In the genomic region with DNA sequence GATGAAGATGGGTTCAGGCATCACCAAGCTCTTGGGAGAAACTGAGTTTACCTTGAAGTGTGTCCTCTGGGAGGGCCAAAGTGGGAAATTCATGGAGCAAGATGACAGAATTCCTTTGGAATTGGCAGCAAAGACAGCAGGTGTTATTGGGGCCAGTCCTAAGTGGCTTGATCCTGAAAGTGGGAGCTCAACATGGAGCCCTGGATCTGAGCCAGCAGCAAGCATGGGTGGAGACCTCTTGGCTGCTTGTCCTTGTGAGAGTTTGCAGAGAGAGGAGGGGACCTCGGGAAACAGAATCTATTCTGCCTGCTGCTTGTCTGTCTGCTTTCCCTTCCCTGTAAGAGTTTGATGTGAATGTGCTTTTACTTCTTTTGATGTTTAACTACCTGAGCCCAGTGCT, we compare ENCODE assay signal across 35 mouse cellular contexts. TPM values are rescaled to one million over a fixed set of nuclear protein-coding genes. Genes with fewer than 3 reads are reported as not detected.
DNase-seq lines count a peak whose midpoint lies in the region; ATAC-seq and TF ChIP-seq lines count a peak whose summit lies in the region.
"Had no signal": no experiment of that assay in that cellular context is flagged by ENCODE, and none has a peak within 500 bp of the region (broad histone marks: within the 10 kb centered on the region; RNA-seq: fewer than 3 reads in every experiment).

No protein-coding gene starts in this region.

- peak; percentile 55 to 66 for DNase-seq in cerebellum, postnatal 10 days
- DNase-seq in cerebellum, adult 8-10 months = no peak
- DNase-seq in heart, postnatal 4 days = peak; percentile 21
- no peak for DNase-seq in heart, adult 11 months
- peak; percentile 4 for DNase-seq in lung, postnatal 10 days
- DNase-seq in lung, postnatal 36 days = no peak
- peak; percentile 6 for DNase-seq in brain, embryonic 14.5 days (ENCODE audit: low read depth)
- DNase-seq: gastrocnemius, postnatal 36 days; heart, adult 2 months; liver, embryonic 13.5 days; midbrain, embryonic 14.5 days; thymus, adult 18-20 months; thymus, postnatal 25 days had no signal

- no peaks in the 10 kb centered on the region for H3K4me1 ChIP-seq in forebrain, embryonic 16.5 days (replicated peaks; ENCODE audit: control insufficient read depth, insufficient read depth, low read length)
- H3K4me1 ChIP-seq: forebrain, embryonic 13.5 days; kidney, embryonic 15.5 days; limb, embryonic 10.5 days; limb, embryonic 15.5 days; liver, embryonic 13.5 days; lung, embryonic 15.5 days had no signal

- H3K36me3 ChIP-seq in forebrain, embryonic 16.5 days (ENCODE audit: control insufficient read depth, insufficient read depth) = no peaks in the 10 kb centered on the region
- H3K36me3 ChIP-seq: heart, embryonic 12.5 days; kidney, embryonic 15.5 days; limb, embryonic 10.5 days; limb, embryonic 15.5 days; liver, embryonic 13.5 days; lung, embryonic 15.5 days had no signal

- no peak overlapping the region for H3K4me3 ChIP-seq in forebrain, embryonic 16.5 days (replicated peaks; ENCODE audit: low read length)
- H3K4me3 ChIP-seq: forebrain, embryonic 13.5 days; heart, adult 2 months; heart, embryonic 12.5 days; kidney, embryonic 15.5 days; limb, embryonic 10.5 days; limb, embryonic 15.5 days; liver, embryonic 13.5 days; lung, embryonic 15.5 days had no signal

- TF ChIP-seq CTCF in brain, embryonic 14.5 days (IDR thresholded peaks at IDR 0.05; ENCODE audit: borderline replicate concordance, extremely low read depth, insufficient read depth, insufficient read length) = no peak

- 60% methylated on average over 1 of the region's 1 CpGs for WGBS in forebrain, embryonic 16.5 days

- no peaks in the 10 kb centered on the region for H3K27me3 ChIP-seq in forebrain, embryonic 16.5 days (replicated peaks; ENCODE audit: control insufficient read depth, insufficient read depth, low read length)
- H3K27me3 ChIP-seq: forebrain, embryonic 13.5 days; heart, embryonic 12.5 days; kidney, embryonic 15.5 days; limb, embryonic 15.5 days; liver, embryonic 13.5 days; lung, embryonic 15.5 days had no signal

- H3K4me2 ChIP-seq in forebrain, embryonic 16.5 days (ENCODE audit: low read length) = no peak overlapping the region
- H3K4me2 ChIP-seq: forebrain, embryonic 13.5 days; heart, embryonic 12.5 days; hindbrain, embryonic 14.5 days; kidney, embryonic 15.5 days; limb, embryonic 15.5 days; liver, embryonic 13.5 days; lung, embryonic 15.5 days had no signal

- H3K9ac ChIP-seq in forebrain, embryonic 16.5 days (replicated peaks; ENCODE audit: low read depth, low read length) = no peak overlapping the region
- H3K9ac ChIP-seq: forebrain, embryonic 13.5 days; heart, embryonic 12.5 days; hindbrain, embryonic 14.5 days; kidney, embryonic 15.5 days; limb, embryonic 15.5 days; liver, embryonic 13.5 days; lung, embryonic 15.5 days had no signal

- no peak for ATAC-seq in forebrain, embryonic 16.5 days
- ATAC-seq: forebrain, embryonic 13.5 days; intestine, postnatal 0 days had no signal

- TF ChIP-seq POLR2A in brain, embryonic 14.5 days (IDR thresholded peaks at IDR 0.05; ENCODE audit: borderline replicate concordance, extremely low read depth, insufficient read depth, insufficient read length, poor library complexity, severe bottlenecking) = no peak

- no peaks in the 10 kb centered on the region for H3K9me3 ChIP-seq in forebrain, embryonic 16.5 days (ENCODE audit: control insufficient read depth, low read length)
- H3K9me3 ChIP-seq: forebrain, embryonic 13.5 days; kidney, embryonic 15.5 days; limb, embryonic 10.5 days; limb, embryonic 15.5 days; liver, embryonic 13.5 days; lung, embryonic 15.5 days had no signal

- no peak overlapping the region for H3K27ac ChIP-seq in forebrain, embryonic 16.5 days (ENCODE audit: low read length)
- H3K27ac ChIP-seq: forebrain, embryonic 13.5 days; heart, adult 2 months; hindbrain, embryonic 14.5 days; kidney, embryonic 15.5 days; limb, embryonic 10.5 days; limb, embryonic 15.5 days; liver, embryonic 13.5 days; lung, embryonic 15.5 days had no signal

RNA-seq across cellular contexts. Expression of gene Ugt2b34, which starts 34.9 kb away (rescaled TPM):
- not detected for total RNA-seq in heart, postnatal 4 days (2021)
- 0.03 TPM in 1 of 2 replicates, not detected in the other for polyA plus RNA-seq in brain, embryonic 14.5 days (2012; rRNA removed)
- polyA plus RNA-seq in forebrain, embryonic 16.5 days (2015; fragmentation: Nextera tagmentation; extraction: Ambion mirVana) = not detected in 2 replicates
- total RNA-seq: gastrocnemius, postnatal 36 days; heart, adult 2 months; hematopoietic stem cell, adult 5-6 weeks; layer of hippocampus, adult 8-10 months; layer of hippocampus, postnatal 25 days; left cerebral cortex, adult 8-10 months; MEL; monocyte, adult 5-6 weeks had no signal
- polyA plus RNA-seq: cerebellum, adult 2 months; embryonic facial prominence, embryonic 11.5 days; forebrain, embryonic 13.5 days; heart, postnatal 0 days; hindbrain, embryonic 14.5 days; limb, embryonic 10.5 days; midbrain, embryonic 14.5 days; neural tube, embryonic 14.5 days had no signal

RNA-seq across cellular contexts. Expression of gene Ugt2b1, which starts 54.5 kb away (rescaled TPM):
- not detected for total RNA-seq in heart, postnatal 4 days (2021)
- polyA plus RNA-seq in brain, embryonic 14.5 days (2012; rRNA removed) = not detected in 2 replicates
- polyA plus RNA-seq in forebrain, embryonic 16.5 days (2015; fragmentation: Nextera tagmentation; extraction: Ambion mirVana) = not detected in 2 replicates
- total RNA-seq: adrenal gland, adult 18-20 months; gastrocnemius, postnatal 36 days; heart, adult 2 months; hematopoietic stem cell, adult 5-6 weeks; layer of hippocampus, adult 8-10 months; layer of hippocampus, postnatal 25 days; left cerebral cortex, adult 8-10 months; MEL; monocyte, adult 5-6 weeks had no signal
- polyA plus RNA-seq: cerebellum, adult 2 months; embryonic facial prominence, embryonic 11.5 days; forebrain, embryonic 13.5 days; heart, adult 2 months; heart, embryonic 12.5 days; heart, postnatal 0 days; hindbrain, embryonic 14.5 days; kidney, embryonic 15.5 days; limb, embryonic 10.5 days; limb, embryonic 15.5 days; lung, embryonic 15.5 days; midbrain, embryonic 14.5 days; neural tube, embryonic 14.5 days; small intestine, adult 2 months; stomach, embryonic 14.5 days had no signal

Comparison
In these comparisons a context has a peak if more than half of its experiments do, and no peak if none do; other contexts are left out.
1. DNase-seq: peak in cerebellum, postnatal 10 days (2 of 2), heart, postnatal 4 days (single experiment), lung, postnatal 10 days (single experiment) and brain, embryonic 14.5 days (single experiment); none in cerebellum, adult 8-10 months (single experiment), heart, adult 11 months (single experiment) and lung, postnatal 36 days (single experiment).